Mouse (Mus musculus): ENCODE results near the gene Armh2. TPM values are rescaled to one million over a fixed set of nuclear protein-coding genes. Genes with fewer than 3 reads are reported as not detected.

Armh2 gene
- total RNA-seq, 2 experiments from 2014 or later: not detected

Other genes starting within 250 kb of the Armh2 start
- gene Ripor2, start 159.0 kb upstream of the Armh2 start, total RNA-seq (2021): 1 to 10 TPM; 2.5 to 5.4 TPM
- gene Gmnn, start 20.7 kb downstream of the Armh2 start, total RNA-seq (2021): 1 to 10 TPM; 2.9 to 4.7 TPM
- gene BC005537, start 60.4 kb downstream of the Armh2 start, total RNA-seq (2021): 10 to 100 TPM; 44.6 to 46.4 TPM
- gene Acot13, start 90.3 kb downstream of the Armh2 start, total RNA-seq (2021): 100 to 1,000 TPM; 124 to 130 TPM
- 1 to 10 TPM; 6.0 to 9.0 TPM for gene Tdp2, start 90.4 kb downstream of the Armh2 start, total RNA-seq (2021)
- not detected for gene D130043K22Rik, start 103.9 kb downstream of the Armh2 start, total RNA-seq (2021)
- gene Aldh5a1, start 196.4 kb downstream of the Armh2 start, total RNA-seq (2021): 1 to 10 TPM; 6.3 to 8.3 TPM
- under 1 TPM; 0.42 to 0.59 TPM for gene Gpld1, start 201.9 kb downstream of the Armh2 start, total RNA-seq (2021)

Measured in gastrocnemius, postnatal 36 days (tissue).